Mouse (Mus musculus) spleen, adult 2 months (tissue): ENCODE data around the gene Wif1. TPM values are rescaled to one million over a fixed set of nuclear protein-coding genes. Genes with fewer than 3 reads are reported as not detected.

Experiments used
- DNase-seq, 2 experiments: peaks; one replicate each; pipeline versions ENCODE4 v3.0.0 to v3.0.0-alpha.2; 2012 to 2021; ENCODE audit warnings: low spot score in 2 of 2, low read depth in 1 of 2
- H3K27ac ChIP-seq: fragments of 200-500 bp; 2 replicates; pipeline ENCODE4 v1.5.1; 2012; ENCODE audit warnings: low read length, inconsistent platforms; ENCODE audit not compliant: insufficient read depth
- H3K27me3 ChIP-seq: fragments of 200-500 bp; 2 replicates; pipeline ENCODE4 v1.6.1; 2012; ENCODE audit warnings: mild to moderate bottlenecking, moderate library complexity, low read length, inconsistent platforms; ENCODE audit not compliant: control insufficient read depth, insufficient read depth
- H3K36me3 ChIP-seq: fragments of 200-500 bp; 2 replicates; pipeline ENCODE4 v1.6.1; 2012; ENCODE audit warnings: mild to moderate bottlenecking, low read length, inconsistent platforms; ENCODE audit not compliant: control insufficient read depth, insufficient read depth
- H3K4me1 ChIP-seq: fragments of 200-500 bp; 2 replicates; pipeline ENCODE4 v1.6.1; 2011; ENCODE audit warnings: inconsistent platforms; ENCODE audit not compliant: control insufficient read depth, insufficient read depth, insufficient read length
- H3K4me3 ChIP-seq: fragments of 200-500 bp; 2 replicates; pipeline ENCODE4 v1.5.1; 2011; ENCODE audit warnings: mild to moderate bottlenecking, inconsistent platforms; ENCODE audit not compliant: insufficient read depth, insufficient read length; ENCODE audit errors: extremely low read depth
- CTCF ChIP-seq: fragments of 200-500 bp; IDR thresholded peaks from 2 replicates; pipeline ENCODE4 v1.5.1; 2011; ENCODE audit warnings: mild to moderate bottlenecking, inconsistent platforms; ENCODE audit not compliant: insufficient read depth, insufficient read length, insufficient replicate concordance; ENCODE audit errors: extremely low read depth
- POLR2A ChIP-seq: fragments of 200-500 bp; IDR thresholded peaks from 2 replicates; pipeline ENCODE4 v1.6.1; 2011; ENCODE audit warnings: low read depth, low read length, inconsistent platforms
- WGBS: fragments of 180-500 bp; shearing (Covaris S2); methylation state at CpG from one replicate; pipeline ENCODE4 v1.1.7; 2018; 5-methylcytosine and 5-hydroxymethylcytosine counted together
- polyA plus RNA-seq: library from polyadenylated mRNA; depleted of rRNA; stranded (reverse); fragments of >200 nt; gene quantifications from 2 replicates; pipeline ENCODE4 v1.2.3, GENCODE M21; 2012; rRNA removed

Wif1 gene
- not detected in 2 replicates for polyA plus RNA-seq

GRCm38 (mm10) chr10:121033826-121034568, at the start of gene Wif1:
TSS of gene Wif1 (plus strand) at chr10:121033960.
- WGBS = 2% methylated on average over 49 of the region's 49 CpGs

GRCm38 (mm10) chr10:121002135-121002534, 31.6 kb upstream of the Wif1 start:
- H3K36me3 ChIP-seq = no peaks in the 10 kb centered on the region

More at GRCm38 (mm10) chr10:121033826-121034568, at the start of gene Wif1:
- H3K4me1 ChIP-seq = peaks cover 3% of the 10 kb centered on the region; the same call in 1 of the 2 replicates
- H3K27me3 ChIP-seq = peaks cover 5% of the 10 kb centered on the region; the same call in 1 of the 2 replicates
- DNase-seq = peak; percentile 19 to 63
- no peak for TF ChIP-seq POLR2A
- peak; percentile 78 for TF ChIP-seq CTCF
- H3K4me3 ChIP-seq = peak within 1 kb of the TSS; percentile 57
- H3K27ac ChIP-seq = no peak within 1 kb of the TSS
- no peaks in the 10 kb centered on the region for H3K36me3 ChIP-seq

GRCm38 (mm10) chr10:121011496-121011895, 22.3 kb upstream of the Wif1 start:
- 88% methylated on average over 4 of the region's 4 CpGs for WGBS
- H3K4me1 ChIP-seq = no peaks in the 10 kb centered on the region
- TF ChIP-seq POLR2A (no peak), CTCF (no peak)
- H3K27ac ChIP-seq = no peak overlapping the region
- H3K4me3 ChIP-seq = no peak overlapping the region
- no peak for DNase-seq
- no peaks in the 10 kb centered on the region for H3K36me3 ChIP-seq
- no peaks in the 10 kb centered on the region for H3K27me3 ChIP-seq

More at GRCm38 (mm10) chr10:121002135-121002534, 31.6 kb upstream of the Wif1 start:
- Histone ChIP-seq H3K27me3 (no peaks in the 10 kb centered on the region), H3K27ac (no peak overlapping the region), H3K4me1 (no peaks in the 10 kb centered on the region), H3K4me3 (no peak overlapping the region)
- WGBS = 84% methylated on average over 2 of the region's 2 CpGs
- DNase-seq = no peak
- TF ChIP-seq CTCF (no peak), POLR2A (no peak)

GRCm38 (mm10) chr10:121016291-121016690, 17.5 kb upstream of the Wif1 start:
- no peaks in the 10 kb centered on the region for H3K27me3 ChIP-seq
- no peak overlapping the region for H3K27ac ChIP-seq
- H3K4me3 ChIP-seq = no peak overlapping the region
- 82% methylated on average over 8 of the region's 8 CpGs for WGBS
- TF ChIP-seq POLR2A (no peak), CTCF (no peak)
- H3K36me3 ChIP-seq = no peaks in the 10 kb centered on the region
- no peak for DNase-seq
- no peaks in the 10 kb centered on the region for H3K4me1 ChIP-seq

- Histone ChIP-seq H3K36me3 (no peaks in the 10 kb centered on the region), H3K27me3 (no peaks in the 10 kb centered on the region), H3K27ac (no peak overlapping the region), H3K4me1 (no peaks in the 10 kb centered on the region), H3K4me3 (no peak overlapping the region)
- no peak for TF ChIP-seq CTCF
- TF ChIP-seq POLR2A = no peak
- WGBS = 75% methylated on average over 18 of the region's 18 CpGs
- DNase-seq = no peak
Measured at GRCm38 (mm10) chr10:121016711-121017503, 16.9 kb upstream of the Wif1 start.

- DNase-seq = no peak
- WGBS = 65% methylated on average over 5 of the region's 5 CpGs
- Histone ChIP-seq H3K27me3 (no peaks in the 10 kb centered on the region), H3K36me3 (no peaks in the 10 kb centered on the region), H3K27ac (no peak overlapping the region), H3K4me3 (no peak overlapping the region), H3K4me1 (no peaks in the 10 kb centered on the region)
- TF ChIP-seq CTCF = no peak
- TF ChIP-seq POLR2A = no peak
Measured at GRCm38 (mm10) chr10:121022951-121023350, 10.8 kb upstream of the Wif1 start.

GRCm38 (mm10) chr10:121031802-121032201, 2.0 kb upstream of the Wif1 start:
- peaks cover 5% of the 10 kb centered on the region; the same call in 1 of the 2 replicates for H3K27me3 ChIP-seq
- WGBS = 5% methylated on average over 7 of the region's 7 CpGs
- H3K4me3 ChIP-seq = no peak overlapping the region
- no peak overlapping the region for H3K27ac ChIP-seq
- no peaks in the 10 kb centered on the region for H3K36me3 ChIP-seq
- peaks cover 3% of the 10 kb centered on the region; the same call in 1 of the 2 replicates for H3K4me1 ChIP-seq
- TF ChIP-seq POLR2A = no peak
- no peak for TF ChIP-seq CTCF
- DNase-seq = peak; percentile 9 to 22
